7 mouse cellular contexts compared by ENCODE assay signal in the genomic region with DNA sequence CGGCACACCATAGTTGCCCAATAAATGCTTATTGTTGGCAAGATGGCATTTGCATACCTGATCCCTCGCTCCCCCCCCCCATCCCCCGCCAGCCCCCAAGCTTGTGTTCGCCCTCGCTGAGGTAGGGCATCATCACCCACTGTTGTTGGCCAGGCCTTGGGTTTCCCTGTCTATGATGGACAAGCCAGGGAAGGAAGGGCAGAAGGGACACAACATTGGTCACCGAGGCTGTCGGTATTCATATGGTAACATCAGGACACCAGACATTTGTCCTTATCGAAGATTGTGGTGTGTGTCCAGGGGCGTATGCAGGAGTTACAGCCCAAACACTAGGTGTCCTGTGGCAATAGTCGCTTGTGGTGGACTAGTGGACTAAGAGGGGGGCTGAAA. TPM values are rescaled to one million over a fixed set of nuclear protein-coding genes. Genes with fewer than 3 reads are reported as not detected.
DNase-seq lines count a peak whose midpoint lies in the region; ATAC-seq and TF ChIP-seq lines count a peak whose summit lies in the region.

No protein-coding gene starts in this region.

- peak overlapping the region; percentile 68 for H3K4me3 ChIP-seq in forebrain, embryonic 11.5 days (ENCODE audit: low read depth, low read length)
- H3K4me3 ChIP-seq in liver, embryonic 11.5 days (ENCODE audit: low read depth, low read length), result peak overlapping the region; percentile 79
- H3K4me3 ChIP-seq in stomach, postnatal 0 days (ENCODE audit: low read depth, low read length), result peak overlapping the region; percentile 69

- peak; percentile 21 for DNase-seq in retina, embryonic 14.5 days (ENCODE audit: low spot score)
- DNase-seq in retina, postnatal 1 day, result no peak
- no peak for DNase-seq in forebrain, embryonic 11.5 days (ENCODE audit: low spot score)
- no peak for DNase-seq in liver, embryonic 11.5 days (ENCODE audit: low spot score)
- DNase-seq in stomach, postnatal 0 days (ENCODE audit: low spot score), result no peak
- DNase-seq in layer of hippocampus, adult 9-10 months (ENCODE audit: low spot score), result no peak
- DNase-seq in right cerebral cortex, postnatal 25 days, result no peak

- peak overlapping the region; percentile 70 for H3K4me2 ChIP-seq in forebrain, embryonic 11.5 days (ENCODE audit: low read depth, low read length, severe bottlenecking)
- peak overlapping the region; percentile 92 for H3K4me2 ChIP-seq in liver, embryonic 11.5 days
- peak overlapping the region; percentile 84 for H3K4me2 ChIP-seq in stomach, postnatal 0 days (replicated peaks; ENCODE audit: low read depth)

- TF ChIP-seq CTCF in stomach, postnatal 0 days (IDR thresholded peaks at IDR 0.05; ENCODE audit: low read depth), result no peak

- H3K27me3 ChIP-seq in forebrain, embryonic 11.5 days (ENCODE audit: control insufficient read depth, insufficient read depth, low read length), result no peaks in the 10 kb centered on the region
- no peaks in the 10 kb centered on the region for H3K27me3 ChIP-seq in liver, embryonic 11.5 days (replicated peaks; ENCODE audit: control insufficient read depth, insufficient read depth, low read length)
- H3K27me3 ChIP-seq in stomach, postnatal 0 days (ENCODE audit: control insufficient read depth, insufficient read depth, low read length), result no peaks in the 10 kb centered on the region

- H3K9me3 ChIP-seq in forebrain, embryonic 11.5 days (ENCODE audit: control insufficient read depth, low read length), result no peaks in the 10 kb centered on the region
- no peaks in the 10 kb centered on the region for H3K9me3 ChIP-seq in liver, embryonic 11.5 days (ENCODE audit: control insufficient read depth, low read length)
- no peaks in the 10 kb centered on the region for H3K9me3 ChIP-seq in stomach, postnatal 0 days (ENCODE audit: control insufficient read depth, low read length)

- peak overlapping the region; percentile 94 for H3K27ac ChIP-seq in forebrain, embryonic 11.5 days (ENCODE audit: low read depth, low read length)
- peak overlapping the region; percentile 90 for H3K27ac ChIP-seq in liver, embryonic 11.5 days (ENCODE audit: low read depth, low read length)
- H3K27ac ChIP-seq in stomach, postnatal 0 days (replicated peaks), result peak overlapping the region; percentile 98

- peaks cover 7% of the 10 kb centered on the region for H3K4me1 ChIP-seq in forebrain, embryonic 11.5 days (replicated peaks; ENCODE audit: control insufficient read depth, insufficient read depth, low read length)
- peaks cover 14% of the 10 kb centered on the region for H3K4me1 ChIP-seq in liver, embryonic 11.5 days (replicated peaks; ENCODE audit: control insufficient read depth, insufficient read depth, low read length)
- no peaks in the 10 kb centered on the region for H3K4me1 ChIP-seq in stomach, postnatal 0 days (replicated peaks; ENCODE audit: control insufficient read depth, insufficient read depth)

- TF ChIP-seq EP300 in stomach, postnatal 0 days (optimal IDR thresholded peaks at IDR 0.05), result no peak

- peak; percentile 23 for ATAC-seq in forebrain, embryonic 11.5 days (replicated peaks; ENCODE audit: low FRiP score)
- 0 out of 2 replicates have a peak, but pooled peaks have one; percentile 3 for ATAC-seq in liver, embryonic 11.5 days (replicated peaks; ENCODE audit: low FRiP score)
- peak; percentile 6; the same call in 1 of the 2 replicates for ATAC-seq in stomach, postnatal 0 days (ENCODE audit: low FRiP score, low TSS enrichment)

- H3K36me3 ChIP-seq in forebrain, embryonic 11.5 days (ENCODE audit: control insufficient read depth, insufficient read depth, low read length), result no peaks in the 10 kb centered on the region; the same call in 1 of the 2 replicates
- peaks cover 23% of the 10 kb centered on the region for H3K36me3 ChIP-seq in liver, embryonic 11.5 days (ENCODE audit: control insufficient read depth, insufficient read depth, low read length)
- peaks cover 10% of the 10 kb centered on the region; the same call in 1 of the 2 replicates for H3K36me3 ChIP-seq in stomach, postnatal 0 days (ENCODE audit: control insufficient read depth, insufficient read depth, low read length)

- peak overlapping the region; percentile 70 for H3K9ac ChIP-seq in forebrain, embryonic 11.5 days (ENCODE audit: low read length)
- peak overlapping the region; percentile 76 for H3K9ac ChIP-seq in liver, embryonic 11.5 days (ENCODE audit: low read depth, low read length)
- peak overlapping the region; percentile 79 for H3K9ac ChIP-seq in stomach, postnatal 0 days (ENCODE audit: low read length)

- 5% methylated on average over 10 of the region's 10 CpGs for WGBS in forebrain, embryonic 11.5 days
- WGBS in liver, embryonic 11.5 days, result 4% methylated on average over 10 of the region's 10 CpGs
- WGBS in stomach, postnatal 0 days, result 3% methylated on average over 10 of the region's 10 CpGs

RNA-seq across cellular contexts. Expression of a gene that starts 0.5 kb away (rescaled TPM):
- 3.4 and 4.6 TPM in 2 replicates for polyA plus RNA-seq in forebrain, embryonic 11.5 days (2014; fragmentation: Nextera tagmentation; extraction: Ambion mirVana)
- polyA plus RNA-seq in liver, embryonic 11.5 days (2014; fragmentation: Nextera tagmentation; extraction: Ambion mirVana), result 2.9 and 3.7 TPM in 2 replicates
- polyA plus RNA-seq in stomach, postnatal 0 days (2015; fragmentation: Nextera tagmentation; extraction: Ambion mirVana), result 5.5 and 6.0 TPM in 2 replicates

RNA-seq across cellular contexts. Expression of a gene that starts 11.5 kb away (rescaled TPM):
- not detected in 2 replicates for polyA plus RNA-seq in forebrain, embryonic 11.5 days (2014; fragmentation: Nextera tagmentation; extraction: Ambion mirVana)
- not detected in 2 replicates for polyA plus RNA-seq in liver, embryonic 11.5 days (2014; fragmentation: Nextera tagmentation; extraction: Ambion mirVana)
- polyA plus RNA-seq in stomach, postnatal 0 days (2015; fragmentation: Nextera tagmentation; extraction: Ambion mirVana), result not detected in 2 replicates

RNA-seq across cellular contexts. Expression of a gene that starts 36.2 kb away (rescaled TPM):
- 77.5 and 81.8 TPM in 2 replicates for polyA plus RNA-seq in forebrain, embryonic 11.5 days (2014; fragmentation: Nextera tagmentation; extraction: Ambion mirVana)
- polyA plus RNA-seq in liver, embryonic 11.5 days (2014; fragmentation: Nextera tagmentation; extraction: Ambion mirVana), result 52.0 and 54.4 TPM in 2 replicates
- polyA plus RNA-seq in stomach, postnatal 0 days (2015; fragmentation: Nextera tagmentation; extraction: Ambion mirVana), result 10.4 and 11.2 TPM in 2 replicates

RNA-seq across cellular contexts. Expression of a gene that starts 36.4 kb away (rescaled TPM):
- polyA plus RNA-seq in forebrain, embryonic 11.5 days (2014; fragmentation: Nextera tagmentation; extraction: Ambion mirVana), result 99.4 and 105 TPM in 2 replicates
- polyA plus RNA-seq in liver, embryonic 11.5 days (2014; fragmentation: Nextera tagmentation; extraction: Ambion mirVana), result 109 and 117 TPM in 2 replicates
- 154 and 166 TPM in 2 replicates for polyA plus RNA-seq in stomach, postnatal 0 days (2015; fragmentation: Nextera tagmentation; extraction: Ambion mirVana)
